Comparison of ENCODE assay signal across 22 mouse cellular contexts in the genomic region with DNA sequence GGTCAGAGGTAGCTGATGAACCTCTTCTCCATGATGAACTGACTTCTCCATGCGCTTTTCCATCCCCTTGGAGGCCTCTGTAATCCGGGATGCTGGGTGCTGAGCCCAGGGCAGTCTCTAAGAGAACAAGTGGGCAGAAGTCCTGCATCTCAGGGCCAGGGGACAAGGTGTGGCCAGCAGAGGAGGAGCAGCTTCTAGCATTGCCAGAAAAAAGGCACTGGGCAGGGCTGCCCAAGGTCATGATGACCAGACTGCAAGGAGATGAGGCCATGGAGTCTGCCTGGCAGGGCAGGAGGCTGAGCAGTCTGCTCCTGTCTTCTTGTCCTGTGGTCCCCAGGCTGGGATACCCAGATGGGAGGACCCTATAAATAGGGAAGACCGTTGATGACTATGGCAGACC.
A peak's percentile ranks its signal among the peaks of the same experiment; 100 is the strongest.
DNase-seq lines count a peak whose midpoint lies in the region; ATAC-seq lines count a peak whose summit lies in the region.
"Had no signal": no experiment of that assay in that cellular context is flagged by ENCODE, and none has a peak within 500 bp of the region (broad histone marks: within the 10 kb centered on the region; RNA-seq: fewer than 3 reads in every experiment).

No protein-coding gene starts in this region.

- no peak overlapping the region for H3K27ac ChIP-seq in limb, embryonic 12.5 days
- no peak overlapping the region for H3K27ac ChIP-seq in limb, embryonic 10.5 days
- peak overlapping the region; percentile 71 for H3K27ac ChIP-seq in neural tube, embryonic 13.5 days (replicated peaks)
- peak overlapping the region; percentile 6; the same call in 1 of the 2 replicates for H3K27ac ChIP-seq in neural tube, embryonic 15.5 days (replicated peaks)
- H3K27ac ChIP-seq in forebrain, embryonic 16.5 days (ENCODE audit: low read length) = no peak overlapping the region
- H3K27ac ChIP-seq: embryonic facial prominence, embryonic 15.5 days; forebrain, embryonic 10.5 days; heart, embryonic 10.5 days; intestine, embryonic 15.5 days had no signal

- H3K4me2 ChIP-seq in limb, embryonic 12.5 days = no peak overlapping the region
- no peak overlapping the region for H3K4me2 ChIP-seq in neural tube, embryonic 13.5 days
- H3K4me2 ChIP-seq in neural tube, embryonic 15.5 days = no peak overlapping the region
- no peak overlapping the region for H3K4me2 ChIP-seq in forebrain, embryonic 16.5 days (ENCODE audit: low read length)
- H3K4me2 ChIP-seq: embryonic facial prominence, embryonic 15.5 days; intestine, embryonic 15.5 days had no signal

- DNase-seq in adrenal gland, adult 2 months = peak; percentile 61
- DNase-seq in adrenal gland, postnatal 4 days (ENCODE audit: low spot score in 2 of 2) = no peak
- DNase-seq in limb, embryonic 10.5 days (ENCODE audit: low spot score) = no peak
- DNase-seq in neural tube, embryonic 10.5 days (ENCODE audit: extremely low spot score, low spot score) = no peak
- DNase-seq: cerebellum, adult 11 months; cerebellum, adult 8-10 months; cerebellum, postnatal 14 days; embryo, embryonic 11 days; gastrocnemius, postnatal 10 days; heart, adult 18-20 months; heart, postnatal 10 days; heart, postnatal 4 days had no signal

- peaks cover 21% of the 10 kb centered on the region for H3K4me1 ChIP-seq in limb, embryonic 12.5 days (replicated peaks)
- H3K4me1 ChIP-seq in limb, embryonic 10.5 days = peaks cover 42% of the 10 kb centered on the region
- H3K4me1 ChIP-seq in neural tube, embryonic 13.5 days (replicated peaks) = peaks cover 28% of the 10 kb centered on the region
- 0 out of 2 replicates have a peak, but pooled peaks cover 4% of the 10 kb centered on the region for H3K4me1 ChIP-seq in neural tube, embryonic 15.5 days
- H3K4me1 ChIP-seq in forebrain, embryonic 16.5 days (replicated peaks; ENCODE audit: control insufficient read depth, insufficient read depth, low read length) = peaks cover 3% of the 10 kb centered on the region; the same call in 1 of the 2 replicates
- H3K4me1 ChIP-seq: embryonic facial prominence, embryonic 15.5 days; intestine, embryonic 15.5 days had no signal

- no peaks in the 10 kb centered on the region for H3K27me3 ChIP-seq in limb, embryonic 12.5 days
- H3K27me3 ChIP-seq in limb, embryonic 10.5 days (ENCODE audit: low read depth, poor library complexity, severe bottlenecking) = no peaks in the 10 kb centered on the region
- H3K27me3 ChIP-seq in neural tube, embryonic 13.5 days = no peaks in the 10 kb centered on the region
- H3K27me3 ChIP-seq in neural tube, embryonic 15.5 days (replicated peaks) = no peaks in the 10 kb centered on the region
- no peaks in the 10 kb centered on the region for H3K27me3 ChIP-seq in forebrain, embryonic 16.5 days (replicated peaks; ENCODE audit: control insufficient read depth, insufficient read depth, low read length)
- H3K27me3 ChIP-seq: embryonic facial prominence, embryonic 15.5 days; intestine, embryonic 15.5 days had no signal

- 0 out of 2 replicates have a peak overlapping the region, but pooled peaks have one; percentile 12 for H3K9ac ChIP-seq in limb, embryonic 12.5 days (replicated peaks)
- H3K9ac ChIP-seq in neural tube, embryonic 13.5 days = no peak overlapping the region
- no peak overlapping the region for H3K9ac ChIP-seq in neural tube, embryonic 15.5 days (replicated peaks)
- no peak overlapping the region for H3K9ac ChIP-seq in forebrain, embryonic 16.5 days (replicated peaks; ENCODE audit: low read depth, low read length)
- H3K9ac ChIP-seq: embryonic facial prominence, embryonic 15.5 days; intestine, embryonic 15.5 days had no signal

- H3K9me3 ChIP-seq in limb, embryonic 12.5 days = no peaks in the 10 kb centered on the region
- no peaks in the 10 kb centered on the region for H3K9me3 ChIP-seq in limb, embryonic 10.5 days (replicated peaks)
- no peaks in the 10 kb centered on the region for H3K9me3 ChIP-seq in neural tube, embryonic 13.5 days
- no peaks in the 10 kb centered on the region for H3K9me3 ChIP-seq in neural tube, embryonic 15.5 days (replicated peaks)
- no peaks in the 10 kb centered on the region for H3K9me3 ChIP-seq in forebrain, embryonic 16.5 days (ENCODE audit: control insufficient read depth, low read length)
- H3K9me3 ChIP-seq: embryonic facial prominence, embryonic 15.5 days; forebrain, embryonic 10.5 days; heart, embryonic 10.5 days; intestine, embryonic 15.5 days had no signal

- no peak overlapping the region for H3K4me3 ChIP-seq in limb, embryonic 12.5 days (replicated peaks)
- H3K4me3 ChIP-seq in limb, embryonic 10.5 days = no peak overlapping the region
- H3K4me3 ChIP-seq in neural tube, embryonic 13.5 days = no peak overlapping the region
- H3K4me3 ChIP-seq in neural tube, embryonic 15.5 days (replicated peaks) = no peak overlapping the region
- no peak overlapping the region for H3K4me3 ChIP-seq in forebrain, embryonic 16.5 days (replicated peaks; ENCODE audit: low read length)
- H3K4me3 ChIP-seq: embryonic facial prominence, embryonic 15.5 days; erythroblast, embryonic 14.5 days; forebrain, embryonic 10.5 days; heart, embryonic 10.5 days; intestine, embryonic 15.5 days had no signal

- 93% methylated on average over 3 of the region's 3 CpGs for WGBS in limb, embryonic 12.5 days
- 90% methylated on average over 3 of the region's 3 CpGs for whole genome bisulfite sequencing in limb, embryonic 10.5 days
- 81% methylated on average over 3 of the region's 3 CpGs for WGBS in neural tube, embryonic 13.5 days
- WGBS in neural tube, embryonic 15.5 days = 77% methylated on average over 3 of the region's 3 CpGs
- WGBS in forebrain, embryonic 16.5 days = 93% methylated on average over 3 of the region's 3 CpGs

- no peak for ATAC-seq in limb, embryonic 12.5 days (ENCODE audit: insufficient number of reproducible peaks, insufficient read depth, low FRiP score, low TSS enrichment, low read depth)
- ATAC-seq in neural tube, embryonic 13.5 days (ENCODE audit: low read depth) = no peak
- ATAC-seq in neural tube, embryonic 15.5 days (ENCODE audit: low FRiP score) = no peak
- ATAC-seq in forebrain, embryonic 16.5 days = no peak
- ATAC-seq: forebrain, embryonic 14.5 days; intestine, embryonic 15.5 days had no signal

- H3K36me3 ChIP-seq in limb, embryonic 12.5 days = no peaks in the 10 kb centered on the region
- H3K36me3 ChIP-seq in limb, embryonic 10.5 days = no peaks in the 10 kb centered on the region
- H3K36me3 ChIP-seq in neural tube, embryonic 13.5 days = no peaks in the 10 kb centered on the region
- no peaks in the 10 kb centered on the region for H3K36me3 ChIP-seq in neural tube, embryonic 15.5 days
- H3K36me3 ChIP-seq in forebrain, embryonic 16.5 days (ENCODE audit: control insufficient read depth, insufficient read depth) = no peaks in the 10 kb centered on the region
- H3K36me3 ChIP-seq: embryonic facial prominence, embryonic 15.5 days; forebrain, embryonic 10.5 days; heart, embryonic 10.5 days; intestine, embryonic 15.5 days had no signal

Comparison
In these comparisons a context has a peak if more than half of its experiments do, and no peak if none do; other contexts are left out.
1. H3K27ac ChIP-seq: peak in neural tube, embryonic 13.5 days (single experiment) and neural tube, embryonic 15.5 days (single experiment); none in limb, embryonic 12.5 days (single experiment), limb, embryonic 10.5 days (single experiment) and forebrain, embryonic 16.5 days (single experiment).